In genomic region chr3:27709906-27710647, GRCm38 (mm10) we compare ENCODE assay signal across 8 mouse cellular contexts. TPM values are rescaled to one million over a fixed set of nuclear protein-coding genes. Genes with fewer than 3 reads are reported as not detected.
DNase-seq lines count a peak whose midpoint lies in the region; ATAC-seq and TF ChIP-seq lines count a peak whose summit lies in the region.

No protein-coding gene starts in this region.

- peaks cover 28% of the 10 kb centered on the region for H3K27me3 ChIP-seq in E14TG2a.4 (ENCODE audit: insufficient read depth, low read length)
- H3K27me3 ChIP-seq in forebrain, embryonic 16.5 days (replicated peaks; ENCODE audit: control insufficient read depth, insufficient read depth, low read length): no peaks in the 10 kb centered on the region
- H3K27me3 ChIP-seq in hindbrain, embryonic 10.5 days (ENCODE audit: insufficient read depth, poor library complexity, severe bottlenecking): peaks cover 4% of the 10 kb centered on the region; the same call in 1 of the 2 replicates

- under 1% methylated on average over 75 of the region's 86 CpGs for WGBS in forebrain, embryonic 16.5 days
- WGBS in hindbrain, embryonic 10.5 days: under 1% methylated on average over 85 of the region's 86 CpGs
- under 1% methylated on average over 54 of the region's 86 CpGs for WGBS in macrophage (ENCODE audit: missing documents)

- H3K79me2 ChIP-seq in macrophage (ENCODE audit: inconsistent target): peaks cover 47% of the 10 kb centered on the region

- peak overlapping the region; percentile 74 for H3K4me2 ChIP-seq in forebrain, embryonic 16.5 days (ENCODE audit: low read length)

- H3K4me3 ChIP-seq in E14TG2a.4 (replicated peaks; ENCODE audit: low read length) (peak overlapping the region; percentile 96), macrophage (ENCODE audit: inconsistent target) (peak overlapping the region; percentile 61)
- peak overlapping the region; percentile 94 for H3K4me3 ChIP-seq in forebrain, embryonic 16.5 days (replicated peaks; ENCODE audit: low read length)
- peak overlapping the region; percentile 75 for H3K4me3 ChIP-seq in hindbrain, embryonic 10.5 days

- H3K9ac ChIP-seq in forebrain, embryonic 16.5 days (replicated peaks; ENCODE audit: low read depth, low read length): peak overlapping the region; percentile 80

- peaks cover 39% of the 10 kb centered on the region for H3K4me1 ChIP-seq in E14TG2a.4 (replicated peaks; ENCODE audit: low read depth, low read length)
- peaks cover 11% of the 10 kb centered on the region for H3K4me1 ChIP-seq in forebrain, embryonic 16.5 days (replicated peaks; ENCODE audit: control insufficient read depth, insufficient read depth, low read length)
- peaks cover 37% of the 10 kb centered on the region for H3K4me1 ChIP-seq in hindbrain, embryonic 10.5 days (replicated peaks)

- ATAC-seq in forebrain, embryonic 16.5 days: peak; percentile 18

- no peaks in the 10 kb centered on the region for H3K9me3 ChIP-seq in E14TG2a.4 (ENCODE audit: low read length)
- H3K9me3 ChIP-seq in forebrain, embryonic 16.5 days (ENCODE audit: control insufficient read depth, low read length): no peaks in the 10 kb centered on the region
- H3K9me3 ChIP-seq in hindbrain, embryonic 10.5 days: no peaks in the 10 kb centered on the region

- peak; percentile 35 for DNase-seq in brain, adult 2 months (ENCODE audit: low read depth, low spot score)
- DNase-seq in hindbrain, embryonic 10.5 days (ENCODE audit: low spot score): peak; percentile 69
- DNase-seq in layer of hippocampus, postnatal 36 days: peak; percentile 37 to 57
- peak; percentile 62 to 69 for DNase-seq in right cerebral cortex, postnatal 10 days (ENCODE audit: low spot score in 2 of 2)
- peak; percentile 69 to 80 for DNase-seq in urinary bladder, postnatal 36 days (ENCODE audit: low spot score in 2 of 2)

- no peaks in the 10 kb centered on the region for H3K36me3 ChIP-seq in E14TG2a.4 (ENCODE audit: insufficient read depth, low read length)
- H3K36me3 ChIP-seq in forebrain, embryonic 16.5 days (ENCODE audit: control insufficient read depth, insufficient read depth): no peaks in the 10 kb centered on the region
- H3K36me3 ChIP-seq in hindbrain, embryonic 10.5 days: no peaks in the 10 kb centered on the region
- no peaks in the 10 kb centered on the region for H3K36me3 ChIP-seq in macrophage (ENCODE audit: inconsistent target)

- H3K27ac ChIP-seq in forebrain, embryonic 16.5 days (ENCODE audit: low read length): peak overlapping the region; percentile 88
- peak overlapping the region; percentile 96 for H3K27ac ChIP-seq in hindbrain, embryonic 10.5 days
- H3K27ac ChIP-seq in macrophage: peak overlapping the region; percentile 52

- TF ChIP-seq CTCF in E14TG2a.4 (conservative IDR thresholded peaks at IDR 0.05; ENCODE audit: low read length): no peak

RNA-seq across cellular contexts. Expression of gene Fndc3b, which starts 1.0 kb away (rescaled TPM):
- 6.7 TPM in 2 replicates for polyA plus RNA-seq in forebrain, embryonic 16.5 days (2015; fragmentation: Nextera tagmentation; extraction: Ambion mirVana)
- polyA plus RNA-seq in hindbrain, embryonic 10.5 days (2016; fragmentation: Nextera tagmentation; extraction: Ambion mirVana): 9.4 and 11.2 TPM in 2 replicates
- total RNA-seq in layer of hippocampus, postnatal 36 days (2021): 10 to 100 TPM; 21.0 to 22.9 TPM
- total RNA-seq in macrophage (2018; cell fraction: chromatin; rRNA removed): 100 to 1,000 TPM in 3 of 26 experiments, 10 to 100 TPM in 23; 34.6 to 267 (median 55.6) TPM
- total RNA-seq in macrophage (2018; cell fraction: cytosol; rRNA removed): 10 to 100 TPM; 24.9 to 76.0 (median 41.2) TPM
- 100 to 1,000 TPM in 3 of 26 experiments, 10 to 100 TPM in 23; 39.7 to 251 (median 61.5) TPM for total RNA-seq in macrophage (2018; cell fraction: nucleus; rRNA removed)
- polyA plus RNA-seq in macrophage (2018): 16.7 to 39.2 TPM (median 24.7 TPM) in 3 replicates

Comparison
In these comparisons a context has a peak if more than half of its experiments do, and no peak if none do; other contexts are left out.
1. Peak in every context shown above with its lines: DNase-seq, ATAC-seq, H3K4me3 ChIP-seq and H3K27ac ChIP-seq.